Mouse (Mus musculus) gastrocnemius, postnatal 4 days (tissue): ENCODE results near the gene Crtam. TPM values are rescaled to one million over a fixed set of nuclear protein-coding genes. Genes with fewer than 3 reads are reported as not detected.

Experiments
- DNase-seq, 2 experiments: peaks; one replicate each; pipeline ENCODE4 v3.0.0; 2021 to 2022; ENCODE audit warnings: low spot score in 2 of 2, mixed read lengths in 2 of 2
- long read RNA-seq, 2 experiments: library from polyadenylated mRNA; stranded (forward); transcript quantifications; one replicate each; pipeline ENCODE4 v2.0.0; 2021
- total RNA-seq, 2 experiments: library from RNA; stranded (reverse); gene quantifications; 2 replicates each; pipeline ENCODE4 v1.2.3; 2021

Gene Crtam
- under 1 TPM; 0.10 to 0.29 TPM for total RNA-seq
- long read RNA-seq, experiment 1 = 0 reads
- long read RNA-seq, experiment 2 = 0 reads

DNA sequence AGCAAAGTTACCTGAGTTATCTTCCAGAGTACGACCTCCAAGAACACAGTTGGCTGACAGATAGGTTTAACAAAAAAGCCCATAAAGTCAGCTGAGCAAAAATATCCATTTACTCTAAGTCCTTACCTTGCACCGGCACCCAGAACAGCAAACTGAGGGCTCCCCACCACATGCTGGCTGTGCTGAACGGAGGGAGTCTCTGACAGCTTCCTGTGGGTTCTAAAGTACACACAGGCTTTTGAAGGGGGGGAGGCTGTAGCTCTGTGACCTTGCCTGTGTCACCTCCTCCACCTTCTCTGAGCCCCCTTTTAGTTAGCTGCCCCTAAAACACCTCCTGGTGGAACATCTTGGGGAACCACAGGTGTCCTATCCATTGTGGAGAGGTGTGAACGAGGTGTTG, at the start of gene Crtam:
TSS of gene Crtam (minus strand) at position 214 of the 400 bp plus-strand sequence.
- DNase-seq = no peak

DNA sequence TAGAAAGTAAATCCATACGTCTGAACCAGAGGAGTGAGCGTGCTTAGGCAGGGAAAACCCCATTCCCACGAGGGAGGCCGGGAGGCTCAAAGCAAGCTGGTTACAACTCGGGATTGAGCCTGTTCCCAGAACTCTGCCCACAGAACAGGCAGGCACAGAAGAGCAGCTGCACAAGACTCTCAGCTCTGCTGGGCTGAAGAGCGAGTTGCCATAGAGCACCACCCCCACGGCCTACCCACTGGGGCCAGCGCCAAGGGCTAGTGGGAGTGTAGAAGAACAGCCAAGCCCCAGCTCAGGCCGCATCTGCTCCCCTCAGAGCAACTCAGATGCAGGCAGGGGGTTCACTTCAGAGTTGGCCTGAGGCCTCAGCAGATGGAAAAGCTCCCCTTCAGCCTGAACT, 49.7 kb upstream of the Crtam start:
- DNase-seq = peak in 1 of 2 experiments; percentile 49

GRCm38 (mm10) chr9:41053478-41053877, 49.0 kb upstream of the Crtam start:
- DNase-seq = no peak

- no peak for DNase-seq
Measured at GRCm38 (mm10) chr9:41051080-41051932, 46.9 kb upstream of the Crtam start.

GRCm38 (mm10) chr9:41050331-41051079, 46.1 kb upstream of the Crtam start:
- no peak for DNase-seq

DNA sequence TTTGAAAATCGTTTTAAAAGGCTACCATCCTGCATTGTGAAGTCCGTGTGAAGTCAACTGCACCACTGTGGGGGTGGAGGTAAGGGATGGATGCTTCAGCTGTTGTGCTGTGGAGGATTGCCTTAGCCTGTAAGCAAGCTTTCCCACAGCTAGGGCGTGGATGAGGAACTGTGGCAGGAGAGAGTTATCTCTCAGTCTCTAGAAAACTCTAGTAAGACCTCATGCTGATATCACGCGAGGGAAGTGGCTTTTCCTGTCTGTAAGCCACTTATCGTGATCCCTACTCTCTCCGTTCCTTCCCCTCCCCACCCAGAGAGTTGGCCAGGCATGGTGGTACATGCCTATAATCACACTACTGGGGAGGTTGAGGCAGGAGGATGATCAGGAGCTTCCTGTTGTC, 44.9 kb upstream of the Crtam start:
- DNase-seq = no peak

DNA sequence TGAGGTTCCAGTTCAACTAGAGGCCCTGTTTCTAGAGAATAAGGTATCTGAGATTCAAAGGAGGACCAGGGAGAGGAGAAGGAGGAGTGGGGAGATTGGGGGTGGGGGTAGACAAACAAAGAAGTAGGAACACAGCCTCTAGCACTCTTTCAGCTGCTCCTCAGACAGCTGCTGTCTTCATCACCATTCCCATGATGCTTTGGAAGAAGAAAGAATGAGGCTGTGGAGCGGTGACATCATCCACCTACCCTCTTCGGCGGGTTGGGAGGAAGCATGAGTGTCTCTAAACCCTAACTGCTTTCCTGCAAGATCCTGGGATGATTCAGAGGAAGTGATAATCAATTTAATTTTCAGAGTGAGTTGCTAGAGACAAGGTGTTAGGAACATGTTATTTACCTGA, 44.4 kb upstream of the Crtam start:
- DNase-seq = no peak

GRCm38 (mm10) chr9:41048216-41048615, 43.8 kb upstream of the Crtam start:
- no peak for DNase-seq

GRCm38 (mm10) chr9:41047654-41048053, 43.2 kb upstream of the Crtam start:
- no peak for DNase-seq

- DNase-seq = peak; percentile 68 to 84
Measured at GRCm38 (mm10) chr9:41044626-41045025, 40.2 kb upstream of the Crtam start.

DNA sequence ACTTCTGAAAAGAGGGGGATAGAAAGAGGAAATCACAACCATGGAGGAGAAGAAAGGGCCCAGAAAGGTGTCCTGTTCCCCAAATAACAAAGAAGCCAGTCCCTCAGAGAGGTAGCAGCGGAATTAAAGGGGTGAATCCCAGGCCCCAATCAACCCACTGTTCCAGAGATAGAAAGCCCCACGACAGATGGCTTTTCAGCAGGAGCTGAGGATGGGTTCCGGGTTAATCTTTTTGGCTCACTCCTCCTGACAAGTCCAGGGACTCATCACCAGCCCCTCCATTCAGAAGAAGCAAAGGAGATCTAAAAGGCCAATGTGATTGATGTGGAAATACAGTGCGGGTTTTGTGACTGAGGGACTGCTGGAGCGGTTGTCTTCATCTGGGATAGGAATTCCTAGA, 39.2 kb upstream of the Crtam start:
- DNase-seq = no peak

DNA sequence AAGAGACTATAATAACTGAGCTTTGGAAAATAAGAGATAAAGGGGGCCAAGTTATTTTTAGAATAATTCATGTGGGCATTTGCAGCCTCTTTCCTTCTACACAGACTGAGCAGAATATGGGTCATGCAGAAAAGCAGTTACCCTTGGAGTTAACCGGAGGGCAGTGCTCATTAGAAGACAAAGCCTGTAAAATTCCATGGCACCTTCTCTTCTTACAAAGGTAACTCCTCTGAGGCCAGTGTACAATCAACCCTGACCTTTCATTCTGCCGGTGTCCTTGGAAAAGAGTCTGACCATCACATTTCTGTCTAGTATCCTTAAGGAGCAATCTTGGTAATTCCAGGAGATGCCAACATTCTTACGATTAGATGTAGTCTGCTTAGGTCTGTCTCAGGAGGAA, 37.0 kb upstream of the Crtam start:
- no peak for DNase-seq

DNA sequence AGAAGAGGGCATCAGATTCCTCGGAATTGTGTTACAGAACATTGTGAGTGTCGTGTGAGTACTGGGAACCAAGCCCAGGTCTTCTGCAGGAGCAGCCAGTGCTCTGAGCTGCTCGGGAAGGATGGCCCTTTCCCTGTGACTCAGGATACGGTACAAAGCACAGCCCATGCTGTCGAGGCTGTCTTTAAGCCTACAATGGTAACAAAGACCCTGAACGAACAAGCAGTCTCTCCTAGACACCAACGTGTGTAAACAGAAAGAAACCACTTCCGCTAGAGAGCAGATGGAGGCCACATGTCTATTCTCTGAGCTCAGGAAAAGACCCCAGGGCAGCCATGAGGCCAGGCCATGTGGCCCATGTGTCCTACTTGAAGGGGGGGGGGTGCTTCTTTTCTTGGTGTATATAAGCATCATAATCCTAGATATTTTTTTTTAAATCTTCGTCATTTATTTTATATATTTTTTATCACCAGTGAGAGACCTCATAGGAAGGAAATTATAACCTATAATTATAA, 33.8 kb upstream of the Crtam start:
- no peak for DNase-seq

- no peak for DNase-seq
Measured at GRCm38 (mm10) chr9:41031590-41032489, 27.4 kb upstream of the Crtam start.

DNA sequence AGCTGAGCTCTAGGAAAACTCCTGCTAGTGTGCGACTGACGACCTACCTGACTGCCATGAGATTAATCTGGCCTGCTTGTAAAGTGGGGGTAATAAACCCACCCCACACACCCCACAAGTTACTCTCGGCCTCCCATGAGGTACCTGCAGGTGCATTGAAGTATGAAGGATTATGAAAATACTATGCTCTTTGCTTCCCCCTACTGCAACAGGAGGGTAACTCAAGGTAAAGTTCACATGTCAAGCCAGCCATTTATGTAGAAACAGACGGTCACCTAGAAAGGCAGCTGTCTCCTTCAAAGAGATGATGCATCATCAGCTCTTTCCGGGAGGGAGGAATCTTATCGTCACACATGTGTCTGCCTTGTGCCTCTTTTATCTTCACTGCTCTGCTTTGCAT, 25.4 kb upstream of the Crtam start:
- no peak for DNase-seq

GRCm38 (mm10) chr9:41028470-41028869, 24.0 kb upstream of the Crtam start:
- DNase-seq = peak in 1 of 2 experiments; percentile 39

DNA sequence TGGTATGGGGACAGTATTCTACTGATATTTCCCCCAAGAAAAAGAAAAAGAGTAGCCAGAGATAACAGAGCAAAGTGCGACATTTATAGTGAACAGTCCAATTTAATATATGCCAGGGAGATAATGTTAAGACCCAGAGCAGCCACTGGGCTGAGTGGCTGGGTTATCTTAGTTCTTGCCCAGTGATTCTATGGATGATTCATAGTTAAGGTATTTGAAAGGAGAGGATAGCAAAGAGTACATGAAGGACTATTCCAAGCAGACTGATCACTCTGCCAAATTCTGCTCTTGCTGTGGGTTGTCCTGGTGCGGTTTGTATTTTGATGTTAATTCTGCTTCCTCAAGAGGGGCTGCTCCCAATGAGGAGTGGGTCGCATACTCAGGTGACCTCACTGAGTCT, 17.3 kb upstream of the Crtam start:
- no peak for DNase-seq

DNA sequence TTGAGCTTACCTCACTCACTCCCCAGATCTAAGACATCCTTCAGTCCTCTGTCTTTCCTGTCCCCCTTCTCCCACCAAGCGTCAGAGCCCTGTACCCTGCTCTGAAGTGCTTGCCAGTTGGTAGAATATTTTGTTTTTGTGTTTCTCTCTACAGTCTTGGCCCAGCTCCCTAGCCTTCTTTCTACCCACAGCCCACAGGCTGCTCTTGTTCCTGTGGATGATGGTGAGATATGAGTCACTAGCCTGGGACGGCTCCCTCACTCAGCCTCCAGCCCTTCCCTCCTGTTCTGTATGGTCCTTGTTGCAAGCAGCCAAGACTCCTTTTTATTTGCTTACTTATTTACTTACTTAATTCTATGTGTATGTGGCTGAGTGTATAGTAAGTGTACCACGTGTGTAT, 16.1 kb upstream of the Crtam start:
- no peak for DNase-seq

- no peak for DNase-seq
Measured at GRCm38 (mm10) chr9:41014512-41014911, 10.1 kb upstream of the Crtam start.

- no peak for DNase-seq
Measured at GRCm38 (mm10) chr9:41012456-41012855, 8.0 kb upstream of the Crtam start.
